Mouse (Mus musculus) heart, embryonic 12.5 days (tissue): Measurements from ENCODE around the gene Tmem37. TPM values are rescaled to one million over a fixed set of nuclear protein-coding genes. Genes with fewer than 3 reads are reported as not detected.

Experiments
- ATAC-seq: fragments of 200-750 bp; cut with Nextera tagmentation; 2 replicates; pipeline ENCODE4 v1.8.0; 2017; ENCODE audit warnings: moderate TSS enrichment, moderate library complexity; ENCODE audit not compliant: insufficient number of reproducible peaks, low FRiP score
- H3K27ac ChIP-seq: fragments of 300-500 bp; sonication (generic); 2 replicates; pipeline ENCODE4 v1.5.1; 2016; ENCODE audit warnings: mild to moderate bottlenecking, moderate library complexity; ENCODE audit not compliant: poor library complexity, severe bottlenecking
- H3K27me3 ChIP-seq: fragments of 300-500 bp; sonication (generic); replicated peaks from 2 replicates; pipeline ENCODE4 v1.6.1; 2016; ENCODE audit warnings: mild to moderate bottlenecking, moderate library complexity
- H3K36me3 ChIP-seq: fragments of 300-500 bp; sonication (generic); 2 replicates; pipeline ENCODE4 v1.6.1; 2016; ENCODE audit warnings: mild to moderate bottlenecking, moderate library complexity
- H3K4me1 ChIP-seq: fragments of 300-500 bp; sonication (generic); replicated peaks from 2 replicates; pipeline ENCODE4 v1.6.1; 2016; ENCODE audit warnings: mild to moderate bottlenecking
- H3K4me2 ChIP-seq: fragments of 300-500 bp; sonication (generic); 2 replicates; pipeline ENCODE4 v1.6.1; 2016; ENCODE audit warnings: mild to moderate bottlenecking, moderate library complexity
- H3K4me3 ChIP-seq: fragments of 300-500 bp; sonication (generic); 2 replicates; pipeline ENCODE4 v1.5.1; 2016; ENCODE audit warnings: mild to moderate bottlenecking
- H3K9ac ChIP-seq: fragments of 300-500 bp; sonication (generic); 2 replicates; pipeline ENCODE4 v1.6.1; 2016; ENCODE audit warnings: mild to moderate bottlenecking, moderate library complexity
- H3K9me3 ChIP-seq: fragments of 300-500 bp; sonication (generic); replicated peaks from 2 replicates; pipeline ENCODE4 v1.6.1; 2016; ENCODE audit warnings: mild to moderate bottlenecking, moderate library complexity
- WGBS: fragments of 180-500 bp; shearing (Covaris S2); methylation state at CpG from one replicate; pipeline ENCODE4 v1.1.7; 2016; 5-methylcytosine and 5-hydroxymethylcytosine counted together
- polyA plus RNA-seq: library from polyadenylated mRNA; unstranded; fragments of >200 nt; fragmentation: Nextera tagmentation; extraction: Ambion mirVana; gene quantifications from 2 replicates; pipeline ENCODE4 v1.2.1, GENCODE M21; 2016

Gene Tmem37
- 14.3 and 15.0 TPM in 2 replicates for polyA plus RNA-seq

- 1% methylated on average over 40 of the region's 40 CpGs for WGBS
- Histone ChIP-seq H3K27ac (peak within 1 kb of the TSS; percentile 45; the same call in 1 of the 2 replicates), H3K4me3 (peak within 1 kb of the TSS; percentile 46), H3K4me2 (peak within 1 kb of the TSS; percentile 89), H3K27me3 (no peaks in the 10 kb centered on the region; the same call in 1 of the 2 replicates), H3K9me3 (no peaks in the 10 kb centered on the region), H3K9ac (peak within 1 kb of the TSS; percentile 62), H3K36me3 (no peaks in the 10 kb centered on the region), H3K4me1 (peaks cover 23% of the 10 kb centered on the region)
- ATAC-seq = peak; percentile 85
These were observed at the start of gene Tmem37 for GRCm38 (mm10) chr1:120073519-120074306. Gene Tmem37, minus strand, starts transcription at chr1:120074074.

- WGBS = 87% methylated on average over 8 of the region's 8 CpGs
- Histone ChIP-seq H3K9me3 (no peaks in the 10 kb centered on the region), H3K36me3 (peaks cover 18% of the 10 kb centered on the region), H3K27ac (no peak overlapping the region), H3K4me1 (peaks cover 28% of the 10 kb centered on the region), H3K27me3 (no peaks in the 10 kb centered on the region), H3K9ac (no peak overlapping the region), H3K4me3 (no peak overlapping the region), H3K4me2 (no peak overlapping the region)
- no peak for ATAC-seq
These were observed 48.9 kb upstream of the Tmem37 start for GRCm38 (mm10) chr1:120122634-120123383.

GRCm38 (mm10) chr1:120121930-120122530, 48.2 kb upstream of the Tmem37 start:
- Histone ChIP-seq H3K27me3 (no peaks in the 10 kb centered on the region), H3K4me1 (peaks cover 32% of the 10 kb centered on the region), H3K36me3 (peaks cover 20% of the 10 kb centered on the region), H3K4me3 (peak overlapping the region; percentile 67), H3K9ac (peak overlapping the region; percentile 68; the same call in 1 of the 2 replicates), H3K9me3 (no peaks in the 10 kb centered on the region), H3K4me2 (peak overlapping the region; percentile 82), H3K27ac (peak overlapping the region; percentile 96)
- no peak for ATAC-seq
- WGBS = 90% methylated on average over 9 of the region's 9 CpGs

- ATAC-seq = peak; percentile 93
- Histone ChIP-seq H3K36me3 (peaks cover 23% of the 10 kb centered on the region), H3K27me3 (no peaks in the 10 kb centered on the region), H3K27ac (peak within 1 kb of the TSS; percentile 96), H3K9me3 (no peaks in the 10 kb centered on the region), H3K9ac (peak within 1 kb of the TSS; percentile 83), H3K4me3 (peak within 1 kb of the TSS; percentile 67), H3K4me1 (peaks cover 34% of the 10 kb centered on the region), H3K4me2 (peak within 1 kb of the TSS; percentile 82)
- 2% methylated on average over 52 of the region's 52 CpGs for WGBS
These were observed 47.3 kb upstream of the Tmem37 start, which contains the start of the genes Dbi and 3110009E18Rik for GRCm38 (mm10) chr1:120120969-120121811. Gene Dbi, minus strand, starts transcription at chr1:120121078. Gene 3110009E18Rik, plus strand, starts transcription at chr1:120121187.

GRCm38 (mm10) chr1:120120141-120120968, 46.5 kb upstream of the Tmem37 start:
- 3% methylated on average over 24 of the region's 24 CpGs for WGBS
- peak; percentile 56 for ATAC-seq

GRCm38 (mm10) chr1:120119389-120119788, 45.5 kb upstream of the Tmem37 start:
- Histone ChIP-seq H3K27ac (peak overlapping the region; percentile 88), H3K4me2 (peak overlapping the region; percentile 82), H3K4me3 (peak overlapping the region; percentile 67), H3K9me3 (peaks cover 5% of the 10 kb centered on the region), H3K36me3 (peaks cover 41% of the 10 kb centered on the region), H3K4me1 (peaks cover 38% of the 10 kb centered on the region), H3K9ac (peak overlapping the region; percentile 83; the same call in 1 of the 2 replicates), H3K27me3 (no peaks in the 10 kb centered on the region)
- no peak for ATAC-seq
- 72% methylated on average over 4 of the region's 4 CpGs for WGBS

More at GRCm38 (mm10) chr1:120120141-120120968, 46.5 kb upstream of the Tmem37 start:
- Histone ChIP-seq H3K4me2 (peak overlapping the region; percentile 82), H3K36me3 (peaks cover 31% of the 10 kb centered on the region), H3K4me1 (peaks cover 42% of the 10 kb centered on the region), H3K27ac (peak overlapping the region; percentile 88), H3K9me3 (no peaks in the 10 kb centered on the region), H3K27me3 (no peaks in the 10 kb centered on the region), H3K9ac (peak overlapping the region; percentile 83), H3K4me3 (peak overlapping the region; percentile 67)

- H3K9me3 ChIP-seq = peaks cover 7% of the 10 kb centered on the region
- no peak for ATAC-seq
- H3K36me3 ChIP-seq = peaks cover 46% of the 10 kb centered on the region
- peak overlapping the region; percentile 82; the same call in 1 of the 2 replicates for H3K4me2 ChIP-seq
- no peaks in the 10 kb centered on the region for H3K27me3 ChIP-seq
- H3K9ac ChIP-seq = no peak overlapping the region
- WGBS = 89% methylated on average over 2 of the region's 2 CpGs
- H3K27ac ChIP-seq = no peak overlapping the region
- H3K4me1 ChIP-seq = peaks cover 38% of the 10 kb centered on the region
- H3K4me3 ChIP-seq = no peak overlapping the region
These were observed 45.0 kb upstream of the Tmem37 start for GRCm38 (mm10) chr1:120118854-120119253.

GRCm38 (mm10) chr1:120116106-120116505, 42.2 kb upstream of the Tmem37 start:
- H3K9ac ChIP-seq = no peak overlapping the region
- WGBS = 66% methylated on average over 11 of the region's 11 CpGs

GRCm38 (mm10) chr1:120115671-120116081, 41.8 kb upstream of the Tmem37 start:
- Histone ChIP-seq H3K4me1 (peaks cover 38% of the 10 kb centered on the region), H3K9me3 (peaks cover 7% of the 10 kb centered on the region), H3K27ac (peak overlapping the region; percentile 67), H3K27me3 (no peaks in the 10 kb centered on the region), H3K4me2 (no peak overlapping the region), H3K36me3 (peaks cover 73% of the 10 kb centered on the region), H3K4me3 (no peak overlapping the region), H3K9ac (no peak overlapping the region)
- no peak for ATAC-seq
- 58% methylated on average over 9 of the region's 9 CpGs for WGBS

More at GRCm38 (mm10) chr1:120116106-120116505, 42.2 kb upstream of the Tmem37 start:
- H3K27me3 ChIP-seq = no peaks in the 10 kb centered on the region
- H3K36me3 ChIP-seq = peaks cover 72% of the 10 kb centered on the region
- H3K4me2 ChIP-seq = no peak overlapping the region
- H3K27ac ChIP-seq = peak overlapping the region; percentile 67
- ATAC-seq = no peak
- no peak overlapping the region for H3K4me3 ChIP-seq
- peaks cover 38% of the 10 kb centered on the region for H3K4me1 ChIP-seq
- H3K9me3 ChIP-seq = peaks cover 7% of the 10 kb centered on the region
